Mouse (Mus musculus) lung, adult 2 months (tissue): ENCODE data around the gene Anxa5.

Experiments used
- CTCF ChIP-seq: fragments of 200-500 bp; IDR thresholded peaks from 2 replicates; pipeline ENCODE4 v1.5.1; 2011; ENCODE audit warnings: mild to moderate bottlenecking, low read length, control low read depth; ENCODE audit not compliant: insufficient read depth
- POLR2A ChIP-seq: fragments of 200-500 bp; IDR thresholded peaks from 2 replicates; pipeline ENCODE4 v1.6.1; 2011; ENCODE audit warnings: low read depth, mild to moderate bottlenecking, control low read depth, low read length, borderline replicate concordance; ENCODE audit errors: extremely low read depth

DNA sequence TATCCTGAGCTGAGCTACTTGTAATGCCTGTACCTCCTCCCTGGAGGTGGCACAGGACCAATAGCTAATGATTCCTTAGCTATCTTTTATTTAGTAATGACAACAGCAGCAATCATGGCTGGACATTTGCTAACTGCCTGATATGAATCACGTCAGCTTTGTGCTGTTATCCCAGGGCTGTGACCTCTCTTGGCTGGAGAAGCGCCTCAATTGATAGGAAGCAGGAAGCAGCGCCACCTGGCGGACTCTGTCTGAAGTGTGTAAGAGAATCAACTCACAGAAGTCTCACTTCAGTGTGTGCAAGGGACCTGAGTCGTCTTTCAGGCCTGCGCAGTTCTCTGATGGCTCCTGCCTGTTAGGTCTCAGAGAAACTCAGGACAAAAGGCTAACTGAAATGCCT, 19.7 kb upstream of the Anxa5 start:
- TF ChIP-seq POLR2A, result no peak
- TF ChIP-seq CTCF, result peak; percentile 96
